Mouse (Mus musculus) monocyte, adult 5-6 weeks (primary cell): ENCODE results near the gene Nqo1. TPM values are rescaled to one million over a fixed set of nuclear protein-coding genes. Genes with fewer than 3 reads are reported as not detected.

Source experiments
- ATAC-seq: fragments of 153-309, 156-312 bp; replicated peaks from 2 replicates; pipeline ENCODE4 v1.8.0; 2017; ENCODE audit warnings: mild to moderate bottlenecking; ENCODE audit not compliant: low TSS enrichment, insufficient number of reproducible peaks, severe bottlenecking, poor library complexity, low FRiP score
- total RNA-seq: library from RNA; stranded (forward); fragments of 200-1000, 200-491, 200-594 nt; gene quantifications from 3 replicates; pipeline ENCODE4 v1.2.3, GENCODE M21; 2017

The Nqo1 gene
- total RNA-seq, 1 experiment from 2014 or later: 4.0 TPM

DNA sequence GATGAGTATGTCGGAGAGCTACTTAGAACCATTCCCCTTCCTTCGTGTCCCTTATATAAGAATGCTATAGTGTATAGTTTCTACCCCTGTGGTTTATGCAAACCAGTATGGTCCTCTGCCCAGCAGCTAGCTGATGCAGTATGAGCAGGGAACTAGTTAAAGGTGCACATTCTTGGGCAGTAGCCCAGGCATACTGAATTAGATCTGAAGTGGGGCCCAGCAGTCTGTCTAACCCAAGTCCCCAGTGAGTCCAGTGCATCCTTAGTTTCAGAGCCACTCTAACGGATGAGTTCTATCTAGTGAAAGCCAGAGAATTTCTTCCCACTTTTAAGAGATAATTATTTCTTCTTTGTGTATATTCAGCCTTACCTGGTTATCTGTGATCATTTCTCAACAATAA, 25.7 kb downstream of the Nqo1 start:
- no peak for ATAC-seq

DNA sequence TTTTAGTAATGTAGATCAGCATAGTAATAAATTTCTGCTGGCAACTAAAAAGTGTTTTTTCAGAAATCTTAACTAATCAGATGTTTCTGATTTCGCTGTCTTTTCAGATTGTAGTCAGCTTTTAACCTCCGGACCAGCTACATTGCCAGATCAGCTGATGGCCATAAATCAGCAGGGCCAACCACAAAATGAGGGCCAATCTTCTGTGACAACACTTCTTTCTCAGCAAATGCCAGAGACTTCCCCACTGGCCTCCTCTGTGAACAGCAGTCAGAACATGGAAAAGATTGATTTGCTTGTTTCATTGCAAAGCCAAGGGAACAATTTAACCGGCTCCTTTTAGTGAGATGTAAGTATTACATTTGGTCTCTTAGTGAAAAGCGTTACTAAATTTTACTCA, 32.7 kb downstream of the Nqo1 start:
- no peak for ATAC-seq

Other genes with a start within 250 kb of the Nqo1 start
- 32.2 to 90.4 TPM (median 44.0 TPM) in 3 replicates for gene Nfat5, start 109.7 kb downstream of the Nqo1 start, total RNA-seq
- gene Nob1, start 21.8 kb upstream of the Nqo1 start, total RNA-seq: 11.6 to 14.8 TPM (median 13.6 TPM) in 3 replicates
- 86.5 to 110 TPM (median 92.8 TPM) in 3 replicates for gene Wwp2, start 33.2 kb upstream of the Nqo1 start, total RNA-seq
- 42.9 to 56.8 TPM (median 56.4 TPM) in 3 replicates for gene Psmd7, start 185.3 kb upstream of the Nqo1 start, total RNA-seq